Mouse (Mus musculus): ENCODE measurements around the gene Cant1.
"Not testable (repeated sequence)": the region's sequence is repeated elsewhere in the genome, so short reads cannot be mapped to it uniquely, and the experiment has no call there.

The Cant1 gene

DNA sequence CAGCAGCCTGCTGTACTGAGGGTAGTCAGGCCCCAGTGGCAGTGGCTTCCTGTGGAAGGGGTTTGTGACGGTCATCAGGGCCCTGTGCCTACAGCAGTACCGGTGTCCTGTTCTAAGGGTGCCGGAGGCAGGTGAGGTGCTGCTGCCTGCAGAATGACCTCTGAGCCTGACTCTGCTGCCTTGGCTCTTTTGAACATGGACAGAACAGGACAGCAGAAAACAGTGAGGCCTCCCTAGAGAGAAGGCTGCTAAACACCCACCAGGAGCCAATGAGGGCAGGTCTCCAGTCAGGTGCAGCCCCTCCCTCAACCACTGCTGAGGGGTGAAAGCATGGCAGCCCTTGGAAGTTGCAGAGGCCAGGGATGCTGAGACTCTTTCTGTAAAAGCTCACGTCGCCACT is 12.4 kb downstream of the Cant1 start:
- no peak for DNase-seq

DNA sequence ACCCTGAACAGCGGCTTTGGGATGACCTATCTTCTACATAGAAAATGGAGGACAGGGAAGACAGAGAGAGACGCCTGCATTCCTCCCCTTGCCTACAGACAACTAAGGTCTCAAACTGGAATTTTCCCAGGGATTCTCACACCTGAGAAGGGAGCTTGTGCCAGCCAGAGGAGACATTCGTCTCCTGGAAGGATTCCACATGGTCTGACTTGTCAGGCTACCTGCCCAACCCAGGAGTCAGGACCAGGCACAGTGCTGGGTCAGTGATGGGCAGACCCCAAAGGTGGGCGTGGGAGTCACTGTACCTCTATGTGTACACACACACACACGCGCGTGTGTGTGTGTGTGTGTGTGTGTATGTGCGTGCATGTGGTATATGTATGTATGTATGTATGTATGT is 13.6 kb downstream of the Cant1 start:
- DNase-seq, result no peak

DNA sequence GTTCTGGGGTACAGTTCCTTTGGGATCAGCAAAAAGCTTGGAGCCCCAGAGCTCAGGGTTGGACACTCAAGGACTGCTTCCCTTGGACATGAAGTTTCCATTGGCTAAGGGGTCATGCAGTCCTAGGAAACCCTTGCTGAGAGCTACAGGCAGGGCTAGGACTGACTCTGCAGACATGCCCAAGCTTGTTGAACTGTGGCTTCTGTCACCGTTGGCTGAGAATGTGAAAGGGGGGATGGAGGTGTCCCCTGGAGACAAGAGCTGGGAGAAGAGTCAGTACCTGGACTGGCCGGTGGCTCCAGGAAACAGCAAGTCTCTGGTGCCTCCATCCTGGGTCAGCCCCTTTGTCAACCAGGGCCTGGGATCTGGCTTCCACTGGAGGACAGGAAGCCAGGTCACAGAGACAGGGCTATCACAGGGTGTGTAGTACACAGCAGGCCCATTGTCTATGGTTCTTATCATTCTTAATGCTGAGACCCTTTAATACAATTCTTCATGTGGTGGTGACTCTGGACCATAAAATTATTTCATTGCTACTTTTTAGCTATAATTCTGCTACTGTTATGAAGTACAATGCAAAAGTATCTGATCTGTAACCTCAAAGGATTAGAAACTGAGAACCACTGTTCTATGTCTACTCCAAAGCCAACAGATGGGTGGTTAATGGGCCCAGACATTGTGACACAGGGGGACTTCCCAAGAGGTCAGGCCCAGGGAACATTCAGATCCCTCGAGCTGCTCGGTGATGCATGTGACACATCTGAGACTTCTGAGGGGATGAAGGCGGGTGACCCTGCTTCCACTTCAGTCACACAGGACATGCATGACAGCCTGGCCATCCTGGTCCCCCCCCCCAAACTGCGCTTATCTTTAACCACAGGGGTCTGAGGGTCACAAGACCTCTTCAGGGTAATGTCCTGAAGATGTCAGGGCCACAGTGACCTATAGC is 14.7 kb downstream of the Cant1 start:
- DNase-seq, result no peak

DNA sequence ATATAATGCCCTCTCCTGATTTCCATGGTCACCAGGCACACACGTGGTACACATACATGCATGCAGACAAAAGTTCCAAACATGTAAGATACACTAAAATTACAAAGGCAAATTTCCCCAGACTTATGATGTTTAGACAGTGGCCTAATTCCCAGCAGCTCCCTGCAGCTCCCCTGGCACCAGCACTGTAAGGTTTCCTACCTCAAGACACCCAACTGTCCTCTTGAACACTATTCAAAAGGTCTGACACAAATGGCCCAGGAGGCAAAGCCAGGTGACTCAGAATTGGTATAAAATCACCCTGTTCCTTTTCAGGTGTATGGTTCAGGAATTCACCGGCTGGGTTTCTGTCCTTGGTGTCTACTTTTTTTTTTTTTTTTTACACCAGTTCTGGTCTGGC is 15.7 kb downstream of the Cant1 start:
- DNase-seq, result no peak

DNA sequence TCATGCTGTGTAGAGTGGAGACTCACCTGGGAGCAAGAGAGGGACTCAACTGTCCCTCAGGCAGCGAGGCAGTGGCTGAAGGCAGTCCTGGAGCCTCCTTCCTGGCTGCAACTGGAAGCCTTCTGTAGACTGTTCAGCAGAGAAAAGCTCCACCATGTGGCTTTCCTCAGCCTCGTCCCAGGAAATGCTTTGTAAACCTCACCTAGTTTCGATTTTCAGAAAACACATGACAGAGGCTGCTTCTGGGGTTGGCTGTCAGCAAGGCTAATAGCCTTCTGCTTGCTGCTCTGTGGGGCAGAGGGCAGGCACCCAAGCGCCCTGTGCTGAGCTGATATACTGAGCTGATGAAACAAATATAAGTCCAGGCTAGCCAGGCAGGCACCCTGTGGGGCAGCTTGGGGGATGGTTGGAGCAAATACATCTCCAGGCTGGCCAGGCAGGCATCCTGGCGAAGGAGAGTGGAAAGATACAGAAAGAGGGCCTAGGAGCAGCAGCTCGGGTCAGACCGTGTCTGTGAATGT is 17.1 kb downstream of the Cant1 start, which contains the start of gene Lgals3bp:
TSS of gene Lgals3bp (minus strand) at position 333 of the 521 bp plus-strand sequence.
- DNase-seq, result peak; percentile 87

DNA sequence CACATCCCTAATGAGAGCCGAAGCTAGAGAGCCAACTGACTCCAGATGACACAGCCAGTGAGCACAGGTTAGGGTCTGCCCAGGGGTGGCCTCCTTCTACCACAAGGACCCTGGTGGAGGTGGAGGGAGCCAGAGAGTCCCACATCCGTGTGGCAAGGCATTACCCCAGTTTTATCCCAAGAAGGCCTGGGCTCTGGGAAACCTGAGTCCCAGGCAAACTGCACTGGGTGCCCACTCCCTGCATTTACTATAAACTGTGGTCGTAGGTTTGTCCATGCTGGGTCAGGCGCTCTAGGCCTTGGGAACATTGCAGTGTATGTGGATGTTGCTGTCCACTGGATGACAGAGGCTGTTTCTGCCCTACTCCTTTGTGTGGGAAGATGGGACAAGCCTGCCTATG is 17.7 kb downstream of the Cant1 start:
- DNase-seq, result no peak

DNA sequence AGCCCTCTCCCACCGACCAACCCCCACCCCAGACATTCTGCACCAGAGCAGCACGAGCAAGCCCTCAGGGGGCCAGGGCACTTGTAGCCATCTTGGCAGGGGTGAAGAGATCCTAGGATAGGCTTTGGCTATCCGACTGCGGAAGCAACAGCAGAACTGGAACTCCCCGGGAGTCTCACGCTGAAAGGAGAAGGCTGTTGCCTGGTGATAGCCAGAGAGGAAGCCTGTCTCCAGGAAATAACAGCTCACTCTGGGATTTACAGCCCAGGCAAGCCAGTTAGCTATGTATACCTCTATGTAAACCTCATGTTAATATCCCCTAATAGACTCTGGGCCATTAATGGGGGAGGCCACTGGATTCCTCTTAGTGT is 18.3 kb downstream of the Cant1 start:
- DNase-seq, result no peak

DNA sequence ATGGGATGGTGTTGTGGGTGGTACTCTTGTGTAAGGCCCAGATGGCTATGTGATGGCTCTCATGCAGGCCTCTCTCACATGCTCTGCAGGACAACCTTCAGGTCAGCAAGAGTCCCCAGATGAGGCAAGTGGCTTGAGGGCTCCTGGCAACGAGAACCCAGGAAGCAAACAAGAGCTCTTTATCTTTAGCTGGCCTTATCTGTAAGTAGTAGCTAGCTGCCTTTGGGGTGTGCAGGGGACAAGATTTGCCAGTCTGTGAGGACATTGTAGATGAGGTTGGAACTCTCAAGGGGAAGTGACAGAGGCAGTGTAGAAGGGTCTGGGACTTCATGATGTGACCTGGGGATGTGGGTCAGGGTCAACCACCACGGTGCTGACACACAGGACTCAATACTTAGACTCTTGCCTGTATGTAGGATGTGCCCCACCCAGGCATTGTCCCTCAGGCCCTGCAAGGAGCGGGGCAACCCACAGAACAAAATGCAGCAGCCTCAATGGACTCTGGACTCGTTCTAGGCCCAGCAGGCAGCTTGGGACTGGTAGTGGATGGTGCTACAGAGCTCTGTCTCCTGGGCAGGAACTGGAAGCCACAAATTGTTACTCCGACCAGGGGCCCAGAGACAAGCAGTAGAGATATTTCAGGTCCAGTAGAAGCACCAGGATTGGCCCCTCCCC is 18.9 kb downstream of the Cant1 start:
- DNase-seq, result no peak

DNA sequence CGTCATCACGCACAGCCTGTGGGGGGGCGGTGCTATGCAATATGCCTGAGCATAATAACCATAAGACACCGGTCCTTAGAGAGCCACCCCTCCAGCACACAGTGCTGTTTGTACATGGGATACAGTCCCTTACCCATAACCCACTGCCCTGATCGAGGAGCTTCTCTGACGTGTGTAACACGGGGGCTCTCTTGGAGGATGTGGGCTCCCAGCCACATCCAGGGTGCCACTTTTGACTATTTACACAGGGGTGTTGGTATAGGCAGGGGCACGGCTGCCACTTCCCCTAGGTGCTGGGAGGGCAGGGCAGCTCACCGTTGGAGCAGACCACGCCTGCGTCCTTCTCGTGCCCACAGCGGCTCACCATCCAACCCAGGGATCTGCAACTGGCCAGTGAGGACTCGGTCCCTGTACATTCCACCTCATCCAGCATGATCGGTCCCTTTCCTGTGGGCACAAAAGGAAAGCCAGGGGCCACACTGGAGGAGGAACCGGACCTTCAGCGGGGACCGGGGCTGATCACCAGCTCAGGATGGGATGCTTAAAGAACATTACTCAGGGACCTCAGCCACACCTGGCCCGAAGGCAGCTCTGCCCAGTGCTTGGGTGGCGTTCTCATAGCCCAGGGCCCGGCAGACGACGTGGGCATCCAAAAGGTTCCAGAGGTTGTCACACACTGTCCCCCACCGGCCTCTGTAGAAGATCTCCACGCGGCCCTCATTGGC is 20.9 kb downstream of the Cant1 start:
- no peak for DNase-seq

DNA sequence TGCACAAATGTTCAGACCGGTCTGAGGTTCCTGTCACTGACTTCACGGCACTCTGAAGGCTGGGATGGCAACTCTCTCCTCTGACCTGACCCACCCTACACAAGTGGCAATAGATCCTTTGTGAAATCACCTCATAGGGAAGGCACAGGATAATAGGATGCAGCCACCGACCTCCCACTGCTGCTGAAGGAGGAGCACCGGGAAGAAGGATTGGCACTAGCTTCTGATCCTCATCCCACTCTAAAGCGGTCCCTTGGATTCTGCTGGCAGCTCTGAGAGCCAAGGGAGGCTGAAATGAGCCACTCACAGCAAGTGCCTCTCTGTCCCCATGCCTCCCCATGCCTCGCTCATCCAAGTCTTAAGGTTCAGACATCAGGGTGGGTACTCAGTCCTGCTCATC is 24.3 kb downstream of the Cant1 start:
- no peak for DNase-seq

DNA sequence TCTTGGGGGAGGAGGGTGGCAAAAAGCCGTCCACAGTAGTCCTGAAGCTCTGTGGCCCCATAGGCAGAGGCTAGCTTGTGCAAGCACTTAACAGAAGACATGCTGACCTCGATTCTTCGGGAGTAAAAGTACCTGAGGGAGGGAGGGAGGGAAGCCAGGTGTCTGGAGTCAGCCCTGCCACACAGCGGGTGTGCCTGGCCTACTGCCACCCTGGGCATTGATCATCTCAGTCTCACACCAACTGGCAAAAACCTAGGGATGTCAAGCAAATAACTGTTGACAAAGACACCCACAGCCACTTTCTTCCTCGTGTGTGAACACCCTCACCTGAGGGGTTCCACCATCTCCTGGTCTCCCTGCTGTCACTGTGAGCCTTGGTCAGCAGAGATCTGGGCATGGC is 24.9 kb downstream of the Cant1 start:
- no peak for DNase-seq

DNA sequence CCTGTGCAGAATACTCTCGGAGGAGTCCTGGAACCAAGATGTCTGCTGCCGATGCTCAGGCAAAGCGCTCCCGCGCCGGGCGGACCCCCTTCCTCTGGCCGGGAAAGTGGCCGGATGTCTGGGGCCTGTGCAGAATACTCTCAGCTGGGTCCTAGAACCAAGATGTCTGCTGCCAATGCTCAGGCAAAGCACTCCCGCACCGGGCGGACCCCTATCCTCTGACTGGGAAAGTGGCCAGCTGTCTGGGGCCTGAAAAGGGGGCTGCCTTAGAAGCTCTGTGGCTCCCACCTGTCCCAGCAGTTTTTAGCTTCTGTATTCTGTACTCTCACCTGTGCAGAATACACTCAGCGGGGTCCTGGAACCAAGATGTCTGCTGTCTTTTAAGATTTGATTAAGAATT is 31.1 kb downstream of the Cant1 start:
- not testable (repeated sequence) for DNase-seq

DNA sequence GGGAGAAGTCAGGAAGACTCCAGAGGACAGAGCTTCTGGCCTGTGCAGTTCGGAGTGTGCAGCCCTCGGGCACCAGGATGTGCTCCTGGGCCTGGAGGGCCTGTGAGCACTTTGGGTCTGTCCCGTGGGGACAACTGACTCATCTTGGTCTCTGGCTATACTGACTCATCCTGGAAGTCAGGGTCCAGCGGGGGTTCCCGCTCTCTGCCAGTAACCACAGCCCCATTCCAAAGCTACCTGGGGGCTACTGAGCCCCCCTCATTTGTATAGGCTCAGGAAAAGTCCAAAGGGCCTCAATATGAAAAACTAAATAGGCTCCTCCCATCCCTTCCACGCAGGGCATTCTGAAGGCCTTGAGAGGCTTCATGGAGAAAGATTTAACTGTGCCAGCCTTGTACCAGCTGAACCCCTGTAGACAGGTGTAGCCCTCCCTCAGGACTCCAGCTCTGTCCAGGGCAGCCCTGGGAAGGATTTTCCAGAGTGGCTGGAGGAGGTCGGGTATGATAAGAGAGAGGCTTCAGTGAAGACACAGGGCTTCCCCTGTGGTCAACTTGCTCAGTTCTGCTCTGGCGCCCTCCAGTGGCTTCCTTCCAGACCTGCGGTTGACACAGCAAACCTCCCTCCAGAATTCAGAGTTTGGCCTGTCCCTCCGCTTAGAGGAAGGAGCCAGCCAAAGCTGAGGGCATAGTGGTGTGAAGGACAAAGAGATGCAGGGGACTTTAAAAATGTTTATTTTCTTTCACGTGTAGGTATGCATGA is 39.5 kb downstream of the Cant1 start:
- DNase-seq, result peak; percentile 79

DNA sequence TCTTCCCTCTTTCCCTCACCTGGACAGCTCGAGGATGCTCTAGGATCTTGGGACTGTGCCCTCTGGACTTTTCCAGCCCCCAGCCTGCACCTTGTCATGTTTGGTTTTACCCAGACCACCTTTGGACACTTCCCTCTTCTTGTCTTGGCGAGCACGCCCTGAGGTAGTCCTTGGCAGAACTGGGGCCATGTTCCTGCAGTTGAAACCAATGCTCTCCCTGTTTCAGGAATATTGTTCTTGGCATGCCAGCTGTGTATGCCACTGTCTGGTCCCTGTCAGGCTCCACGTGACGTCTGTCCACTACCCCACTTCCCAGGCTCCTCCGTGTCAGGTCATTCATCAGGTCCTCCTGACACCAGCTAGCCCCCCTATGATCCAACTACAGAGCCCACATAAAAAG is 40.2 kb downstream of the Cant1 start:
- no peak for DNase-seq

DNA sequence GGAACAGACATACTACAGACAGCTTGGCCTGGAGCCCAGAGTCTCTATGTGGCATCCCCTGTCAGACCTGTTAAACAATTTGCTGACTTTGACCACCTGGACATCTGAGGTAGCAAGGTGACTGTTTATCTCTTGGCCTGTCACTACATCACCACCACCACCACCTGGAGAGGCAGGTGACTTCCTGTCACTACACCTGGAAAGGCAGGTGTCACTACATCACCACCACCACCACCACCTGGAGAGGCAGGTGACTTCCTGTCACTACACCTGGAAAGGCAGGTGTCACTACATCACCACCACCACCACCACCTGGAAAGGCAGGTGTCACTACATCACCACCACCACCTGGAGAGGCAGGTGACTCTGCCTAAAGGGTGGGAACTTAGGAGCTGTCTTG is 42.6 kb downstream of the Cant1 start:
- DNase-seq, result not testable (repeated sequence)

DNA sequence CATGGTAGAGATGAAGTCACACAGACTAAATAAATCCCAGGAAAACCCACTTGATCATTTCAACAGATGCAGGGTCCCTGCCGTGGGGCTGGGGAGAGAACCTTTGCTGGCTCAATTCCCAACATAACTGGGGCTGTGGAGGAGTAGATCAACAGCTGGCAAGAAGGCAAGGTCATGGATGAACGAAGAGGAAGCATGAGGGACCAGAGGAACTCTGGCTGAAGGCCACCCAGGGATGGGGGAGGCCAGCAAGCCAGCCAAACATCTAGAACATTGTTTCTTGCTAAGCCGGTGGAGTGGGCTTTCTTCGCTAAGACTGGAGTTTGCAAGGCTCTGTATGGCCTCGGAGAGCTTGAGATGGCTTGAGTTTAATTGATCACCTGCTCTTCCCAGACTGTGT is 43.0 kb downstream of the Cant1 start:
- DNase-seq, result no peak

DNA sequence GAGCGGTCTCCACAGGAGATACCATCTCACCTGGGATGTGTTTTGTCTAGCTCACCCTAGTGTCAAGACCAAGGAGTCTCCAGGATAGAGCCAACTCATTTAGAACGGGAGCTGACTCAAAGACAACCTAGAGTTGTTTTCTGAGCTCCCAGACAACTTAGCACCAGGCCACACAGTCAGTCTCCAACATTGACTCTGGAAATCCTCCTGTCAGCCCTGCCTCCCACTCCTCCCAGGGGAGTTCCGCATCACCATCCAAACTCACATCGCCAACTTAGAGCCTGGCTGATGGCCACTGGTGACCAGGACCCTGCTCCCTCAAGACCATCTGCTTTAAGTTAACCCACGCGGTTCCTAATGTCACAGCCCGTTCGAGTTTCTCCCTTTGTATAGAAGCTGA is 43.4 kb downstream of the Cant1 start:
- DNase-seq, result no peak

DNA sequence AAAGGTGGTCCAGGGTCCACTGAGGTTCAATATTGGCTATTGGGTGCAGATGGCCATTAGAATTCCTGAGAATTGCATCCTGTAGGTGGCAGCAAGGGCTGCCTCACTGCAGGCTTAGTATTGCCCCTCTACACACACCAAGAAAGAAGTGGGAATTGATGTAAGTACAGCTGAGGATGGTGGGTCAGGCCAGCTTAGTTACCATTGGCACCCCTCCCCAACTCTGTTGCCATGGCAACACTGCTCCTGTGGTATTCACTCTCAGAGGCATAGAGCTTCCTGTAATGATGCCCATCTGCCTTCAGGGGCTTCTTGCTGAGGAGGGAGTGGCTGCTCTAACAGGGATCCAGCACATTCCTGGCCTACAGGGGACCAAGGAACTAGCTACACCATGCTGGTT is 43.9 kb downstream of the Cant1 start:
- DNase-seq, result no peak

DNA sequence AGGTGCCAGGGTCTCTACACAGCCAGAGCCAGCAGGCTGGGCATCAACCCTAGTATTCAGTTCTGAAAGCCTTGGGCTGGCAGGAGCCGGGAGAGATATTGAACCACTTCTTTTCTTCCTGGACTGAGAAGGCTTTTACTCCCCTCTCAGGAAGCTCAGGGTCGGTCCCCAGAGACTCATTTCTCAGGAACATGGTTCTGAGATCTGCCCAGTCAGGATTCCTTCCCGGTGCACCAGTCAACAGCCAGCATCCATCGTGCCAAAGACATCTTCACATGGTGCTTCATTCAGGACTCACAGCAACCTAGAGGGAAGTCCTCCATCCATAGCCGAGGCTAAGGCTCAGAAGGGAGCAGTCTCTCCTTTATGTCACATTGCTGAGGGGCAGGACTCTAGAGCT is 44.4 kb downstream of the Cant1 start:
- DNase-seq, result no peak

DNA sequence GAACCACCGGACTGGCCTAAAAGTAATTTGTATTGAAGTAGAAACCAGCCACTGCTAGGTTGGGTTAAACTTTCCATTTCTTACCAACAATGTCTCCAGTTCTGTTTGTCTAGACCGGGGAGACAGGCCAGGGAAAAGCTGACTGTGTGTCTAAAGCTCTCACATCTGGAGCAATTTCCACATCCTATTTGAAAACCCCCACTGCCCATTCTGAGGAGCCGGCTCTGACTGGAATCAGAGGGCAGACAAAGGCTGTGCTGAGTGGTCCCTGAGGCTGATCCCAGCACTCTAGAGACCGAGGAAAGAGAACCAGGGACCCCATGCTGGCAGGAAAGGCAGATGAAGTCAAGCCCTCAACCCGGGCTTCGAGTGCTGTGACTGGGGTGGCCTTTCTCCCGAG is 46.2 kb downstream of the Cant1 start:
- no peak for DNase-seq

DNA sequence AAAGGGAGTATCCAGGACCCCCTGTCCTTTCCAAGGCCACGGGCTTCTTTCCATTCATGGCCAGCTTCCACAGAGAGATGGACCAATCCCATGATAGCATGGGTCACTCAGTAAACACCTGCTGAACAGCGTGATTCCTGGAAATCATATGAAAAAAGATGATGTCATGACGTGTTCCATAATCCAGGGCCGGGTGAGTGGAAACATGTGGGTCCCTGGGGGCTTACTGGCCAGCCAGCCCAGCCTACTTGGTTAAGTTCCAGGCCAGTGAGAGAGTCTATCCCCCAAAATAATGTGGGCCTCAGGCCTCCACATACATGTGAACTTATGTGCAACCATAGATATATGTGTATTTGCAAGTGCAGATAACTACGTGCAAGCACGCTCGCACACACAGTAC is 47.0 kb downstream of the Cant1 start:
- DNase-seq, result no peak

DNA sequence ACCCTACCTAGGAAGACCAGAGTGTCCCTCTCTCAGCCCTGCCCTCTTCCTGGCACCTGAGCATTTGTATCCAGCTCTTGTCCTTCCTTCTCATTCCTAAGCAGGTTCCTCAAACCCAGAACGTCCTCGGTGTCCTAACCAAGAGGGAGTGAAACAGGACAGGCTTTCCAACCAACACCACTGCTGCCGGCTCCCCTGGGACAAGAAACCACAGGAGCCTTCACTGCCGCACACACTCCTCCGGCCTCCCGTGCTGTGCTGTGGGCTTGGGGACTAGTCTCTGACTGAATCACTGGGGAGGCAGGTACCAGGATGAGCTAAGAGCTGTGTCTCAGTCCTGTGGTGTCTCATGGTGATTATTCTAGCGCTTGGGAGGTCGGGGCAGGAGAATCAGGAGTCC is 49.2 kb downstream of the Cant1 start:
- no peak for DNase-seq

DNA sequence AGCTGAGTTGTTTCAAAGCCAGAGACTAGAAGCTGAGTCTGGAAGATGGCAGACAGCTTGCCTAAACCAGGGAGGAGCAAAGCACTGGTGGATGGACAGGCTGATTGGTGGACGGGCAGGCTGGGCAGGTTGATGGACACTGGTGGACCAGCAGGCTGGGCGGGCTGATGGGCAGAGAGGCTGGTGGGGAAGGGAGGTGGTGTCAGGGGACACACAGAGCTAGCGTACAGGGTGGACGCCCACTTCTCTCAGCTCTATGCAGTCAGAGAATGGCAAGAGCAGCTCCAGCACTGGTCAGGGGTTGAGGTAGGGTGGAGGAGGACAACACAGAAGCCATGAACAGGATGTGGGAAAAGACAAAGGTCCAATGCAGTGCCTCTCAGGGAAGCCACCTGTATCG is 49.6 kb downstream of the Cant1 start:
- DNase-seq, result no peak

Measured in kidney, adult 9 months (tissue).